Mouse (Mus musculus) liver, embryonic 14.5 days (tissue): ENCODE data around the gene Pla2g1b. TPM values are rescaled to one million over a fixed set of nuclear protein-coding genes. Genes with fewer than 3 reads are reported as not detected.

ENCODE experiments used
- ATAC-seq: fragments of 200-750 bp; cut with Nextera tagmentation; 2 replicates; pipeline ENCODE4 v1.8.0; 2017; ENCODE audit warnings: moderate number of reproducible peaks, mild to moderate bottlenecking, moderate library complexity; ENCODE audit not compliant: insufficient read depth
- DNase-seq, 3 experiments: peaks; one replicate each; pipeline ENCODE4 v3.0.0-alpha.2; 2012 to 2013; ENCODE audit warnings: low read depth in 3 of 3, low spot score in 3 of 3
- H3K27ac ChIP-seq: fragments of 300-500 bp; sonication (generic); 2 replicates; pipeline ENCODE4 v1.5.1; 2014; ENCODE audit warnings: moderate library complexity, mild to moderate bottlenecking, control low read depth, inconsistent platforms
- H3K27me3 ChIP-seq: fragments of 300-500 bp; sonication (generic); 2 replicates; pipeline ENCODE4 v1.6.1; 2014; ENCODE audit warnings: mild to moderate bottlenecking, low read length, moderate library complexity; ENCODE audit not compliant: control insufficient read depth, insufficient read depth
- H3K36me3 ChIP-seq: fragments of 300-500 bp; sonication (generic); replicated peaks from 2 replicates; pipeline ENCODE4 v1.6.1; 2014; ENCODE audit warnings: low read depth; ENCODE audit not compliant: control insufficient read depth, insufficient read depth
- H3K4me1 ChIP-seq, 2 experiments: fragments of 200-500 bp in 1 of 2; fragments of 300-500 bp in 1 of 2; sonication (generic) in 1 of 2; replicated peaks; 2 replicates each; pipeline ENCODE4 v1.6.1; 2012 to 2014; ENCODE audit warnings: antibody characterized with exemption in 1 of 2, inconsistent platforms in 1 of 2, low read length in 1 of 2; ENCODE audit not compliant: control insufficient read depth in 2 of 2, insufficient read depth in 2 of 2
- H3K4me2 ChIP-seq: fragments of 300-500 bp; sonication (generic); 2 replicates; pipeline ENCODE4 v1.6.1; 2014; ENCODE audit warnings: low read depth, mild to moderate bottlenecking, control low read depth, moderate library complexity
- H3K4me3 ChIP-seq, 2 experiments: fragments of 200-500 bp in 1 of 2; fragments of 300-500 bp in 1 of 2; sonication (generic) in 1 of 2; 2 replicates each; pipeline ENCODE4 v1.5.1; 2012 to 2014; ENCODE audit warnings: low read depth in 2 of 2, low read length in 2 of 2, mild to moderate bottlenecking in 2 of 2, control low read depth in 1 of 2, inconsistent platforms in 1 of 2, moderate library complexity in 1 of 2; ENCODE audit not compliant: insufficient read depth in 1 of 2
- H3K9ac ChIP-seq: fragments of 300-500 bp; sonication (generic); replicated peaks from 2 replicates; pipeline ENCODE4 v1.6.1; 2014; ENCODE audit warnings: mild to moderate bottlenecking, control low read depth, moderate library complexity
- H3K9me3 ChIP-seq: fragments of 300-500 bp; sonication (generic); 2 replicates; pipeline ENCODE4 v1.6.1; 2016; ENCODE audit warnings: low read length, mixed read lengths; ENCODE audit not compliant: control insufficient read depth
- CTCF ChIP-seq: IDR thresholded peaks from 2 replicates; pipeline ENCODE4 v1.5.1; 2016; ENCODE audit warnings: antibody characterized with exemption, low read depth, control low read depth
- EP300 ChIP-seq: IDR thresholded peaks from 2 replicates; pipeline ENCODE4 v1.6.1; 2016; ENCODE audit warnings: antibody characterized with exemption, low read depth
- WGBS: fragments of 180-500 bp; shearing (Covaris S2); extraction: QIAGEN DNeasy Blood & Tissue Kit; methylation state at CpG from one replicate; pipeline ENCODE4 v1.1.7; 2014; ENCODE audit not compliant: insufficient replicate concordance; 5-methylcytosine and 5-hydroxymethylcytosine counted together
- polyA plus RNA-seq, 2 experiments: library from polyadenylated mRNA; depleted of rRNA in 1 of 2; stranded (reverse) in 1 of 2; unstranded in 1 of 2; fragments of >200 nt; fragmentation: Nextera tagmentation in 1 of 2; extraction: Ambion mirVana in 1 of 2; gene quantifications; 2 replicates each; pipeline versions ENCODE4 v1.2.1 to v1.2.3; 2012 to 2014

Pla2g1b gene
- polyA plus RNA-seq, 2 experiments = not detected

DNA sequence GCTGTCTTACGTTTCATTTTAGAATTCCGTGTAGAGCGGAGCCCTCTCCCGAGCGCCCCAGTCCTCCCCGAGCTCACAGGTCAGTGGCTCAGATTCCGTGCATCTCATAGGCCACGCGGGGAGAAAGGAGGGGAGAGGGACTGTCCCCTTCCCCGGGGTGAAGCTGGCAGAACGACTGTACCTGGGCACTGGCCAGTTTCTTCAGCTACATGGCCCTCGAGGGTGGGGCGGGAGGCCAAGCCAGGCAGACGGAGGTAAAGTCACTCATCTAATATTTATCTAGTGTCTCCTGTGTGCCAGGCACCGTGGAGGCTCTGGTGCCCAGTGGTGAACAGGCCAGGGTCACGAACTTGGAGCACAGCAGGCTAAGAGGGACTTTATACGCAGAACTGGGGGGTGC, 19.0 kb upstream of the Pla2g1b start:
- Histone ChIP-seq H3K4me2 (no peak overlapping the region), H3K36me3 (no peaks in the 10 kb centered on the region), H3K27ac (no peak overlapping the region), H3K27me3 (no peaks in the 10 kb centered on the region), H3K9me3 (no peaks in the 10 kb centered on the region), H3K4me1 (no peaks in the 10 kb centered on the region), H3K9ac (no peak overlapping the region), H3K4me3 (no peak overlapping the region)
- DNase-seq (no peak), ATAC-seq (no peak)
- WGBS = 77% methylated on average over 17 of the region's 17 CpGs
- TF ChIP-seq EP300 = no peak
- TF ChIP-seq CTCF = no peak

DNA sequence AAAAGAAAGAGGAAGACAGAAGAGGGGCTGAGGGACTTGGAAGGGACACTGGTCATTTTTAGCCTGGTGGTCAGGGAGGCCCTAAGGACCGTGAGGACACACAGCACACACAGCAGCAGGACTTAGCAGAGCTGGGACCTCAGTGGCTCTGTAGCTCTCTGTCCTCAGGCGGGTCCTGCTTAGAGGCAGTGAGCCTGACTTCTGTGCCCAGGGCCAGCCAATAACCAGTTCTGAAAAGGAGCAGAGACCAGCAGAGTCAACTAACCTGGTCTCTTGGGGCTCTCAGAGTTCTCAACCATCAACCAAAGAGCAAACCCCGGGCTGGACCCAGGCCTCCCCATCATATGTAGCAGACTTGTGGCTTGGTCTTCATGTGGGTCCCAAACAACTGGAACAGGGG, 16.8 kb upstream of the Pla2g1b start:
- Histone ChIP-seq H3K4me1 (no peaks in the 10 kb centered on the region), H3K9ac (no peak overlapping the region), H3K36me3 (no peaks in the 10 kb centered on the region), H3K27ac (no peak overlapping the region), H3K27me3 (no peaks in the 10 kb centered on the region), H3K4me3 (no peak overlapping the region), H3K4me2 (no peak overlapping the region), H3K9me3 (no peaks in the 10 kb centered on the region)
- ATAC-seq (no peak), DNase-seq (no peak)
- no peak for TF ChIP-seq CTCF
- TF ChIP-seq EP300 = no peak
- WGBS = 55% methylated on average over 3 of the region's 3 CpGs

DNA sequence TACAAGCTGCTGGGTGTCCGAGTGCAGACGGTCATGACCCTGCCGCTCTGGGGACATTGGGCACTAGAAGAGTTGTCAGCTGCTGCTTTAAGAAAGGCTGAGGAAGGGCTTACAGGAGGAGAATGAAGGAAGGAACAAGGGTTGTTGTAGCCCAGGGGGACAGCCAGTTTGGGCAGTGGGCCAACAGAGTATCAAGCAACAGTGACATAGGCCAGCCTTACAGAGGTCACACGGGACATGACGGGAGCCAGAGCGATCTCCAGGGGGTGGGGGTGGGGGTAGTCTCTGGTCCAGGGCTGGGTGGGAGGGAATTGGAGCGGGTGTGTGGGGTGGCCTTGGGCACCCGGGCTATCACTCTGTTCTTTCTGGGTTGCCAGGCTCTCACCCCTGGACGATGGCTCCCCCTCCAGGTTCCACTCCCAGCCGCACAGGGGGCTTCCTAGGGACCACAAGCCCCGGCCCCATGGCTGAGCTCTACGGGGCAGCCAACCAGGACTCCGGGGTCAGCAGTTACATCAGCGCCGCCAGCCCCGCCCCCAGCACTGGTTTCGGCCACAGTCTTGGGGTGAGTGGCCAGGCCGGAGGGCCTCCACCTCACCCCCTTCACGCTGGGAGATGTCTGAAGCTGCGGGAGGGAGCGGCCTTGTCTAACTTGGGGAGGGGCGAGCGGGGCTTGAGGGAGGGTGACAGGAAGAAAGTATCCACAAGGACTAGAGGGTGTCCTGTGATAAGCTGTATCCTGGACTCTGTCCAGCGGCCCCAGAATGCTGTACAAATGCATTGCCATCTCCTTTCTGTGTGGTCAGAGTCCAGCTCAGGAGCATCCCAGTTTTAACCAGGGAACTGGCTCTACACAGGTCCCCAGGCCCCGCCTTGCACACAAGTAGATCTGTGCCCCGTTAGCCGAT, 15.4 kb upstream of the Pla2g1b start:
- 67% methylated on average over 27 of the region's 27 CpGs for WGBS
- DNase-seq = no peak
- no peak overlapping the region for H3K27ac ChIP-seq
- ATAC-seq = no peak
- no peak for TF ChIP-seq EP300
- TF ChIP-seq CTCF = no peak
- no peak overlapping the region for H3K9ac ChIP-seq
- H3K4me2 ChIP-seq = no peak overlapping the region
- H3K4me1 ChIP-seq = no peaks in the 10 kb centered on the region
- no peaks in the 10 kb centered on the region for H3K36me3 ChIP-seq
- no peaks in the 10 kb centered on the region for H3K27me3 ChIP-seq
- H3K4me3 ChIP-seq = no peak overlapping the region
- H3K9me3 ChIP-seq = no peaks in the 10 kb centered on the region

DNA sequence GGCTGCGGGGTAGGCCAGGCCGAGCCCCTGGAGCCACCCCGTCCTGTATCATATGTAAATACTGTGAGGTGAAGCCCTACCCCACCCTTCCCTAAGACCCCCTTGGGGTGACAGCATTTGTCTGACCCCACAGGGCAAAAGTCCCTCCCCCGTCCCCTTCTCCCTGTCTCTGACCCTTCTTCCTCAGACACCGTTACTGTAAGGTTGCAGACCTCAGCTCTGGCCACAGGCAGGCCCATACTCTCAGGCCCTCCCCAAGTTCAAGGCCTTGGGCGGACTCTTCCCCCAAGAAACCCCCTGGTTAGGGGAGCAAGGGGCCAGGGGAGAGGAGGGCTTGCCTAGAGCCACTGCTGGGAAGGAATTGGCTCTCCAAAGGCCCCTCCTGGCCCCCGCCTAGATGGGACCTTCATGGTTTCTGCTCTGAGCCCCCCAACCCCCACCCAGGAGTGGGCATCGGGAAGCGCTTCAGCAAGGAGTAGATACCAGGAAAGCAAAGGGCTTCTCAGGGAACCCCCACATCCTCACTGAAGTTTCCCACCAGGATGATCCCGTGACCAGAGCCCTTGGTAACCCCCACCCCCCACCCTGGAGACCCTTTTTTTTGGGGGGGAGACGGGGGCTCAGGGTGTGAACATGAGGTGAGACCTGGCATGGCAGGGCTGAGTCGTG, 11.5 kb upstream of the Pla2g1b start:
- WGBS = 69% methylated on average over 12 of the region's 12 CpGs

DNA sequence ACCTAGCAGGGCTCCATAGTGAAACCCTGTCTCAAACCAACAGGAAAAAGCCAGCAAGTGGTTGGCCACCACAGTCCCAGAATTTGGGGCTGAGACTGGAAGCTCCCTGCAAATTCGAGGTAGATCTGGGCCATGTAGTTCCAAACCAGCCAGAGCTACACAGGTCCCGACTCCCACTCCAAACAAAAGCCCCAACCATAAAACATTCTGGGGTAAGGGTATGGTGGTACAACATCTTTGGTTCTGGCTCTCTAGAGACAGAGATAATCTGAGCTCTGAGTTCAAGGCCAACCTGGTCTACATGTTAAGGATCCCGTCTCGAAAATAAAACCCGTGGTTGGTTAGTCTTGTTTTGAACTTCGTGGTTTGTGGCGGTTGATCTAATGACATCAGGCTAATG, 10.2 kb upstream of the Pla2g1b start:
- Histone ChIP-seq H3K4me2 (no peak overlapping the region), H3K27me3 (no peaks in the 10 kb centered on the region), H3K27ac (no peak overlapping the region), H3K9me3 (no peaks in the 10 kb centered on the region), H3K4me3 (no peak overlapping the region), H3K9ac (no peak overlapping the region), H3K36me3 (no peaks in the 10 kb centered on the region), H3K4me1 (no peaks in the 10 kb centered on the region)
- no peak for TF ChIP-seq EP300
- no peak for TF ChIP-seq CTCF
- no peak for DNase-seq
- ATAC-seq = no peak
- 51% methylated on average over 7 of the region's 7 CpGs for WGBS

More for the DNA sequence above, 11.5 kb upstream of the Pla2g1b start:
- Histone ChIP-seq H3K9me3 (no peaks in the 10 kb centered on the region), H3K36me3 (no peaks in the 10 kb centered on the region), H3K4me3 (no peak overlapping the region), H3K4me2 (no peak overlapping the region), H3K27ac (no peak overlapping the region), H3K9ac (no peak overlapping the region), H3K4me1 (no peaks in the 10 kb centered on the region), H3K27me3 (no peaks in the 10 kb centered on the region)
- ATAC-seq = no peak
- TF ChIP-seq CTCF (no peak), EP300 (no peak)
- no peak for DNase-seq
